Mouse (Mus musculus): ENCODE measurements around the gene Ube2t.

DNA sequence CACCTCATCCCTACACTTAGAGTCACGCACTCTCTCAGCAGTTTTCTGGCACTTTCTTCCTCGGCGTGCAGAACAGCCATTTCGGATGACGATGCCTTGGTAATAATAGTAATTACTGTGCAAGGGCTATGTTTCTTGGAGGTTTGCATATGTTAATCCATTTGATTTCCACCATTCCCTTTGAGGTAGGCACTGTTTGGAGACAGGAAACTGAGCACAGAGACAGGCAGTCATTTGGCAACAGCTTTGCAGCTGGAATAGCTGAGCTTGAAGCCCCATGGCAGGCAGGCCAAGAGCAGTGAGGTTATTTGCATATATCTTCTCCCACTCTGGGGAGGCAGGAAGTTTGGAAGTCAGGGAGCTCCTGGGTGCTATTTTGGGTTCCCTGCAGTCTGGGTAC, 49.5 kb downstream of the Ube2t start:
- TF ChIP-seq POLR2A (IDR thresholded peaks at IDR 0.05; ENCODE audit: borderline replicate concordance, extremely low read depth, insufficient read depth, insufficient read length, poor library complexity, severe bottlenecking), result no peak
- TF ChIP-seq CTCF (IDR thresholded peaks at IDR 0.05; ENCODE audit: borderline replicate concordance, extremely low read depth, insufficient read depth, insufficient read length), result no peak

Measured in brain, embryonic 14.5 days (tissue).